Mouse (Mus musculus) granulocyte monocyte progenitor cell, adult 5-6 weeks (primary cell): ENCODE data around the gene Gm8247. TPM values are rescaled to one million over a fixed set of nuclear protein-coding genes. Genes with fewer than 3 reads are reported as not detected.
"Not testable (repeated sequence)": the region's sequence is repeated elsewhere in the genome, so short reads cannot be mapped to it uniquely, and the experiment has no call there.

Source experiments
- ATAC-seq: replicated peaks from 2 replicates; pipeline ENCODE4 v1.8.0; 2016; ENCODE audit warnings: mild to moderate bottlenecking, moderate TSS enrichment, inconsistent platforms; ENCODE audit not compliant: poor library complexity, severe bottlenecking
- total RNA-seq, 2 experiments: library from RNA; stranded (forward) in 1 of 2; stranded (reverse) in 1 of 2; fragments of 200-712, 200-1000 nt in 1 of 2; fragments of >200 nt in 1 of 2; fragmentation: Nextera tagmentation in 1 of 2; gene quantifications; 2 replicates each; pipeline ENCODE4 v1.2.3; 2014 to 2017

The Gm8247 gene
- total RNA-seq (2014; fragmentation: Nextera tagmentation) (not detected in 2 replicates), total RNA-seq (2017) (not detected in 2 replicates)

DNA sequence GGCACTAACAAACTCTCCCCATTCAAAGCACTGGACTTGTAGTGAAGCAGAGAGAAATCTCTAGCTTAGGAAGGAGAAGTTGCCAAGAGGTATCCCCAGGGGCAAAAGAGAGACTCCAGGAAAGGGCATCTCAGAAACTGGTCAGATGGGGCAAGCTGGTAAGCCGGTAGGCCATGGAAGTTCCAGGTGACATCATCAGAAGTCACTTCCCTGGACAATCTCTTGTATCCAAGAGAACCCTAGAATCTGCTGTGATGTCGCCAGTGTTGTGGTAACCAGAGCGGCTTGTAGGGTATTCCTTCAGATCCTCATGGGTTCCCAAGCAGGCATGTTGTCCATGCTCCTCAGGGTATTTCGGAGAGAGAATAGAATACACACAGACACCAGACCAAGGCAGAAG is at the start of gene Gm8247:
Gm8247 (plus strand) TSS at position 301 of the 400 bp plus-strand sequence.
- ATAC-seq: not testable (repeated sequence)

DNA sequence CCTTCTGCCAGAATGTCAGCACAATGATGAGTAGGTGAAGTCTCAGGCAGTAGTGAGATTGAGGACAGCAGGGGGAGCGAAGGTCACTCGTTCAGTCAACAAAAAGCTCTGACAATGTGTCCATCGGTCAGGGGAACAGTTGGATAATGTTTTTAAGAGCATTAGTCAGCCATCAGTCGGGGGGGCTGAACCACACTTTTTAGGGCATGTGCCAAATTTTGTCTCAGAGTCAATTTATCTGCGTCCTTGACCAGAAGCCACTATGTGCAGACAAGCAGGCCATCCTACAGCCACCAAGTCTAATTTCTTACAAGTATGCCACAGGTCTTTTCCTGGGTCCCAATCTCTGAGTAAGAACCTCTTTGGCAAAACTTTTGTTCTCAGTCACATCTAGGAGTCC is 35.0 kb upstream of the Gm8247 start:
- not testable (repeated sequence) for ATAC-seq

- ATAC-seq: not testable (repeated sequence)
Measured at GRCm38 (mm10) chr14:44591765-44592164, 8.8 kb downstream of the Gm8247 start.

- ATAC-seq: not testable (repeated sequence)
Measured at GRCm38 (mm10) chr14:44627737-44628136, 44.8 kb downstream of the Gm8247 start, which contains the start of gene Gm5624. Gene Gm5624 (minus strand): TSS chr14:44627938.

Other genes starting within 250 kb of the Gm8247 start
- gene Gm5930, start 244.6 kb upstream of the Gm8247 start, total RNA-seq (2014; fragmentation: Nextera tagmentation): not detected in 2 replicates
- not detected in 2 replicates for gene Gm5930, start 244.6 kb upstream of the Gm8247 start, total RNA-seq (2017)
- gene Gm8229, start 217.8 kb upstream of the Gm8247 start, total RNA-seq (2014; fragmentation: Nextera tagmentation): not detected in 2 replicates
- gene Gm8229, start 217.8 kb upstream of the Gm8247 start, total RNA-seq (2017): not detected in 2 replicates
- gene Gm3371, start 172.5 kb upstream of the Gm8247 start, total RNA-seq (2014; fragmentation: Nextera tagmentation): not detected in 2 replicates
- not detected in 2 replicates for gene Gm3371, start 172.5 kb upstream of the Gm8247 start, total RNA-seq (2017)
- not detected in 2 replicates for gene Gm8232, start 149.5 kb upstream of the Gm8247 start, total RNA-seq (2014; fragmentation: Nextera tagmentation)
- gene Gm8232, start 149.5 kb upstream of the Gm8247 start, total RNA-seq (2017): not detected in 2 replicates
- gene BC061237, start 90.7 kb upstream of the Gm8247 start, total RNA-seq (2014; fragmentation: Nextera tagmentation): not detected in 2 replicates
- gene BC061237, start 90.7 kb upstream of the Gm8247 start, total RNA-seq (2017): not detected in 2 replicates
- gene Gm17093, start 64.9 kb upstream of the Gm8247 start, total RNA-seq (2014; fragmentation: Nextera tagmentation): not detected in 2 replicates
- gene Gm17093, start 64.9 kb upstream of the Gm8247 start, total RNA-seq (2017): not detected in 2 replicates
- gene Gm5624, start 44.8 kb downstream of the Gm8247 start, total RNA-seq (2014; fragmentation: Nextera tagmentation): not detected in 2 replicates
- not detected in 2 replicates for gene Gm5624, start 44.8 kb downstream of the Gm8247 start, total RNA-seq (2017)
- gene Gm8257, start 123.3 kb downstream of the Gm8247 start, total RNA-seq (2014; fragmentation: Nextera tagmentation): not detected in 2 replicates
- gene Gm8257, start 123.3 kb downstream of the Gm8247 start, total RNA-seq (2017): not detected in 2 replicates
- gene Gm8267, start 167.2 kb downstream of the Gm8247 start, total RNA-seq (2014; fragmentation: Nextera tagmentation): not detected in 2 replicates
- not detected in 2 replicates for gene Gm8267, start 167.2 kb downstream of the Gm8247 start, total RNA-seq (2017)